ENCODE assay signal across 15 mouse cellular contexts in the genomic region with DNA sequence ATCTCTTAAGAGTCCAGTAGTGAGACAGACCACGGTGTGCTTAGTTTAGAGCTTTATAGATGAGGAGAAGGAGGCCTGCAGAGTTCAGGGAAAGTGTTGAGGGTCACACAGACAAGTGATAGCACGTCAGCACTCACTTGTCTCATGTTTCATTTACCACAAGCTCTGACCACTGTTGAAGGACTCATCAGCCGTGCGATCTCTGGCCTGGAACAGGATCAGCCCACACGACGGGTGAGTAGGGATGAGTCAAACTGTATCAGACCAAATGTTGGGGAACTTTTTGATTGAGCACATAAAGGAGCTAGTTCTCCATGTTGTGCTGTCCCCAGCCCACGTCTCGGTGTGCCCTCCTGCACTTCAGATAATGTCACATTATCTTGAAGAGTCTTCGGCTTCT. TPM values are rescaled to one million over a fixed set of nuclear protein-coding genes. Genes with fewer than 3 reads are reported as not detected.
A peak's percentile ranks its signal among the peaks of the same experiment; 100 is the strongest.
DNase-seq lines count a peak whose midpoint lies in the region; ATAC-seq and TF ChIP-seq lines count a peak whose summit lies in the region.
"Had no signal": no experiment of that assay in that cellular context is flagged by ENCODE, and none has a peak within 500 bp of the region (broad histone marks: within the 10 kb centered on the region; RNA-seq: fewer than 3 reads in every experiment).

No protein-coding gene starts in this region.

- H3K27ac ChIP-seq in intestine, embryonic 15.5 days: no peak overlapping the region
- no peak overlapping the region for H3K27ac ChIP-seq in intestine, embryonic 16.5 days (ENCODE audit: low read length)
- H3K27ac ChIP-seq in liver, embryonic 11.5 days (ENCODE audit: low read depth, low read length): no peak overlapping the region
- H3K27ac ChIP-seq: hindbrain, embryonic 15.5 days had no signal

- peaks cover 25% of the 10 kb centered on the region for H3K36me3 ChIP-seq in intestine, embryonic 15.5 days
- H3K36me3 ChIP-seq in intestine, embryonic 16.5 days (ENCODE audit: control insufficient read depth, insufficient read depth, low read length): peaks cover 19% of the 10 kb centered on the region; the same call in 1 of the 2 replicates
- H3K36me3 ChIP-seq in E14TG2a.4 (ENCODE audit: insufficient read depth, low read length): peaks cover 52% of the 10 kb centered on the region
- H3K36me3 ChIP-seq in liver, embryonic 11.5 days (ENCODE audit: control insufficient read depth, insufficient read depth, low read length): peaks cover 31% of the 10 kb centered on the region

- H3K4me1 ChIP-seq in intestine, embryonic 15.5 days (replicated peaks): 0 out of 2 replicates have a peak, but pooled peaks cover 6% of the 10 kb centered on the region
- peaks cover 5% of the 10 kb centered on the region for H3K4me1 ChIP-seq in intestine, embryonic 16.5 days (ENCODE audit: control insufficient read depth, insufficient read depth, low read length)
- peaks cover 35% of the 10 kb centered on the region for H3K4me1 ChIP-seq in E14TG2a.4 (replicated peaks; ENCODE audit: low read depth, low read length)
- H3K4me1 ChIP-seq in liver, embryonic 11.5 days (replicated peaks; ENCODE audit: control insufficient read depth, insufficient read depth, low read length): peaks cover 7% of the 10 kb centered on the region

- H3K9me3 ChIP-seq in intestine, embryonic 15.5 days: no peaks in the 10 kb centered on the region
- H3K9me3 ChIP-seq in intestine, embryonic 16.5 days (ENCODE audit: control insufficient read depth, low read length): no peaks in the 10 kb centered on the region
- no peaks in the 10 kb centered on the region for H3K9me3 ChIP-seq in E14TG2a.4 (ENCODE audit: low read length)
- H3K9me3 ChIP-seq in liver, embryonic 11.5 days (ENCODE audit: control insufficient read depth, low read length): no peaks in the 10 kb centered on the region
- H3K9me3 ChIP-seq: hindbrain, embryonic 15.5 days had no signal

- H3K27me3 ChIP-seq in intestine, embryonic 15.5 days (replicated peaks): peaks cover 13% of the 10 kb centered on the region
- no peaks in the 10 kb centered on the region; the same call in 1 of the 2 replicates for H3K27me3 ChIP-seq in intestine, embryonic 16.5 days (replicated peaks; ENCODE audit: control insufficient read depth, insufficient read depth, low read length)
- peaks cover 17% of the 10 kb centered on the region for H3K27me3 ChIP-seq in E14TG2a.4 (ENCODE audit: insufficient read depth, low read length)
- peaks cover 6% of the 10 kb centered on the region for H3K27me3 ChIP-seq in liver, embryonic 11.5 days (replicated peaks; ENCODE audit: control insufficient read depth, insufficient read depth, low read length)

- no peak overlapping the region for H3K4me3 ChIP-seq in intestine, embryonic 15.5 days (replicated peaks)
- H3K4me3 ChIP-seq in intestine, embryonic 16.5 days (ENCODE audit: low read length): no peak overlapping the region
- H3K4me3 ChIP-seq in E14TG2a.4 (replicated peaks; ENCODE audit: low read length): peak overlapping the region; percentile 95
- peak overlapping the region; percentile 93; the same call in 1 of the 2 replicates for H3K4me3 ChIP-seq in liver, embryonic 11.5 days (ENCODE audit: low read depth, low read length)

- H3K9ac ChIP-seq in intestine, embryonic 15.5 days: no peak overlapping the region
- H3K9ac ChIP-seq in intestine, embryonic 16.5 days (ENCODE audit: low read depth, low read length): no peak overlapping the region
- H3K9ac ChIP-seq in liver, embryonic 11.5 days (ENCODE audit: low read depth, low read length): no peak overlapping the region

- 91% methylated on average over 9 of the region's 9 CpGs for WGBS in intestine, embryonic 15.5 days
- 88% methylated on average over 9 of the region's 9 CpGs for WGBS in intestine, embryonic 16.5 days
- WGBS in liver, embryonic 11.5 days: 78% methylated on average over 9 of the region's 9 CpGs

- peak; percentile 93 for DNase-seq in 416B (ENCODE audit: low read depth)
- DNase-seq in liver, embryonic 11.5 days (ENCODE audit: low spot score): no peak
- DNase-seq in frontal cortex, adult 2 months (ENCODE audit: extremely low spot score in 1 of 2, low spot score in 1 of 2): no peak
- no peak for DNase-seq in retina, postnatal 1 day
- DNase-seq: cerebellum, postnatal 25 days; kidney, adult 9 months; lung, postnatal 10 days; right cerebral cortex, postnatal 25 days had no signal

- H3K4me2 ChIP-seq in intestine, embryonic 15.5 days (replicated peaks): peak overlapping the region; percentile 82; the same call in 1 of the 2 replicates
- H3K4me2 ChIP-seq in intestine, embryonic 16.5 days (ENCODE audit: low read depth, low read length): no peak overlapping the region; the same call in 1 of the 2 replicates
- peak overlapping the region; percentile 76 for H3K4me2 ChIP-seq in liver, embryonic 11.5 days

- no peak for TF ChIP-seq CTCF in E14TG2a.4 (conservative IDR thresholded peaks at IDR 0.05; ENCODE audit: low read length)

- ATAC-seq in intestine, embryonic 15.5 days: no peak
- ATAC-seq in intestine, embryonic 16.5 days: no peak
- no peak for ATAC-seq in liver, embryonic 11.5 days (replicated peaks; ENCODE audit: low FRiP score)
- no peak for ATAC-seq in CD4-positive, CD25-positive, alpha-beta regulatory T cell, adult 4 months
- ATAC-seq: midbrain, embryonic 16.5 days had no signal

RNA-seq across cellular contexts. Expression of gene Zpr1, which starts 1.6 kb away (rescaled TPM):
- 57.2 and 63.2 TPM in 2 replicates for polyA plus RNA-seq in intestine, embryonic 15.5 days (2015; fragmentation: Nextera tagmentation; extraction: Ambion mirVana)
- 47.6 and 50.0 TPM in 2 replicates for polyA plus RNA-seq in intestine, embryonic 16.5 days (2015; fragmentation: Nextera tagmentation; extraction: Ambion mirVana)
- 92.6 and 96.7 TPM in 2 replicates for polyA plus RNA-seq in liver, embryonic 11.5 days (2014; fragmentation: Nextera tagmentation; extraction: Ambion mirVana)
- 38.3 and 41.7 TPM in 2 replicates for polyA plus RNA-seq in frontal cortex, adult 2 months (2012; rRNA removed)
- 10 to 100 TPM; 31.1 to 40.8 TPM for polyA plus RNA-seq in CD4-positive, CD25-positive, alpha-beta regulatory T cell, adult 4 months (2017; shearing (Covaris generic))

RNA-seq across cellular contexts. Expression of gene Apoa5, which starts 6.1 kb away (rescaled TPM):
- polyA plus RNA-seq in intestine, embryonic 15.5 days (2015; fragmentation: Nextera tagmentation; extraction: Ambion mirVana): 0.38 TPM in 2 replicates
- 0.33 and 0.35 TPM in 2 replicates for polyA plus RNA-seq in intestine, embryonic 16.5 days (2015; fragmentation: Nextera tagmentation; extraction: Ambion mirVana)
- polyA plus RNA-seq in liver, embryonic 11.5 days (2014; fragmentation: Nextera tagmentation; extraction: Ambion mirVana): 0.21 and 0.38 TPM in 2 replicates
- not detected in 2 replicates for polyA plus RNA-seq in frontal cortex, adult 2 months (2012; rRNA removed)
- polyA plus RNA-seq in CD4-positive, CD25-positive, alpha-beta regulatory T cell, adult 4 months (2017; shearing (Covaris generic)): not detected
- polyA plus RNA-seq: heart, embryonic 11.5 days; hindbrain, embryonic 15.5 days; midbrain, embryonic 16.5 days had no signal

RNA-seq across cellular contexts. Expression of gene Bud13, which starts 8.3 kb away (rescaled TPM):
- polyA plus RNA-seq in intestine, embryonic 15.5 days (2015; fragmentation: Nextera tagmentation; extraction: Ambion mirVana): 19.7 and 20.0 TPM in 2 replicates
- 17.0 and 19.4 TPM in 2 replicates for polyA plus RNA-seq in intestine, embryonic 16.5 days (2015; fragmentation: Nextera tagmentation; extraction: Ambion mirVana)
- 20.7 and 22.4 TPM in 2 replicates for polyA plus RNA-seq in liver, embryonic 11.5 days (2014; fragmentation: Nextera tagmentation; extraction: Ambion mirVana)
- 9.7 and 10.5 TPM in 2 replicates for polyA plus RNA-seq in frontal cortex, adult 2 months (2012; rRNA removed)
- 10 to 100 TPM; 19.1 to 24.3 TPM for polyA plus RNA-seq in CD4-positive, CD25-positive, alpha-beta regulatory T cell, adult 4 months (2017; shearing (Covaris generic))

RNA-seq across cellular contexts. Expression of gene Apoa4, which starts 34.0 kb away (rescaled TPM):
- polyA plus RNA-seq in intestine, embryonic 15.5 days (2015; fragmentation: Nextera tagmentation; extraction: Ambion mirVana): 576 and 837 TPM in 2 replicates
- polyA plus RNA-seq in intestine, embryonic 16.5 days (2015; fragmentation: Nextera tagmentation; extraction: Ambion mirVana): 1,729 and 3,070 TPM in 2 replicates
- not detected in 2 replicates for polyA plus RNA-seq in liver, embryonic 11.5 days (2014; fragmentation: Nextera tagmentation; extraction: Ambion mirVana)
- polyA plus RNA-seq in frontal cortex, adult 2 months (2012; rRNA removed): 0.26 and 0.76 TPM in 2 replicates
- polyA plus RNA-seq in CD4-positive, CD25-positive, alpha-beta regulatory T cell, adult 4 months (2017; shearing (Covaris generic)): not detected
- polyA plus RNA-seq: heart, embryonic 11.5 days; hindbrain, embryonic 15.5 days; midbrain, embryonic 16.5 days had no signal

RNA-seq across cellular contexts. Expression of gene Apoc3, which starts 39.1 kb away (rescaled TPM):
- polyA plus RNA-seq in intestine, embryonic 15.5 days (2015; fragmentation: Nextera tagmentation; extraction: Ambion mirVana): 247 and 325 TPM in 2 replicates
- polyA plus RNA-seq in intestine, embryonic 16.5 days (2015; fragmentation: Nextera tagmentation; extraction: Ambion mirVana): 590 and 929 TPM in 2 replicates
- 1.4 and 4.2 TPM in 2 replicates for polyA plus RNA-seq in liver, embryonic 11.5 days (2014; fragmentation: Nextera tagmentation; extraction: Ambion mirVana)
- polyA plus RNA-seq in frontal cortex, adult 2 months (2012; rRNA removed): 0.38 and 0.90 TPM in 2 replicates
- not detected for polyA plus RNA-seq in CD4-positive, CD25-positive, alpha-beta regulatory T cell, adult 4 months (2017; shearing (Covaris generic))
- polyA plus RNA-seq: heart, embryonic 11.5 days; hindbrain, embryonic 15.5 days; midbrain, embryonic 16.5 days had no signal

Comparison
In these comparisons a context has a peak if more than half of its experiments do, and no peak if none do; other contexts are left out.
1. H3K4me3 ChIP-seq: peak in E14TG2a.4 (single experiment) and liver, embryonic 11.5 days (single experiment); none in intestine, embryonic 15.5 days (single experiment) and intestine, embryonic 16.5 days (single experiment).